Mouse (Mus musculus) ovary, postnatal 10 days (tissue): ENCODE measurements around the gene Rfx6.

Experiments
- DNase-seq: peaks from one replicate; pipeline ENCODE4 v3.0.0; 2022; ENCODE audit warnings: low spot score

Gene Rfx6

DNA sequence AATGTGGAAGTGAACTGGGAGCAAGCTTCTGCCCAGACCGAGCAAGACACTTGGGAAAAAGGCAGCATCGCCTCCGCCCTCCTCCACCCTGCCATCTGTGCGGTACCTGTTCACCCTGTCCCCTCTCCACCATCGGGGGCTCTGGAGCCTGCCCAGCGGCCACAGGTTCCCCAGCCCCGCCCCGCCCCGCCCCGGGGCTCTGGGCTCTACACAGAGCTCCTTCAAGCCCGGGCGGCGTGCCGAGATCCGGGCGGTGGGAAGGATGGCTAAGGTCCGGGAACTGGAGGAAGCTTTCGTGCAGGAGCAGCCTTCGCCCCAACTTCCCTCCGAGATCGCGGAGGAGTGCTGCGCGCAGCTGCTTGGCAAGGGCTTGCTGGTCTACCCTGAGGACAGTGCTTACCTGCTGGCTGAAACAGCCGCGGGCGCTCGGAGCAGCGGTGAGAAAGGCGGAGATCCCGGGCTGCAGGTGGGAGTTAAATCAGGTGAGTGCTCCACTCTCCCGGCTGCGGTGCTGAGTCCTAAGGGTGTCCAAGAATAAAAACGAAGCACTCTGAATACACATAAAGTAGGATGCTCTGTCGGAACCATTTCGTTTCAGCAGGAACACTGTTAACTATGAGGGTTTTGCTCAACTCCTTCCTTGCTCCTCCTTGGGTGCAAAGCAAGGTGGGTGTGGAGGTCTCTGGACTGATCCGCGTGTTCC lies at the start of gene Rfx6:
Gene Rfx6, plus strand, starts transcription at position 209 of the 703 bp plus-strand sequence.
- DNase-seq: no peak

GRCm38 (mm10) chr10:51631411-51632136 lies 46.0 kb upstream of the Rfx6 start, which contains the start of gene Gprc6a:
Gene Gprc6a (minus strand): TSS chr10:51631461.
- no peak for DNase-seq

- no peak for DNase-seq
Measured at GRCm38 (mm10) chr10:51649506-51650221, 27.9 kb upstream of the Rfx6 start.

GRCm38 (mm10) chr10:51657324-51657723 lies 20.2 kb upstream of the Rfx6 start:
- no peak for DNase-seq

GRCm38 (mm10) chr10:51669334-51669733 lies 8.2 kb upstream of the Rfx6 start:
- DNase-seq: no peak

DNA sequence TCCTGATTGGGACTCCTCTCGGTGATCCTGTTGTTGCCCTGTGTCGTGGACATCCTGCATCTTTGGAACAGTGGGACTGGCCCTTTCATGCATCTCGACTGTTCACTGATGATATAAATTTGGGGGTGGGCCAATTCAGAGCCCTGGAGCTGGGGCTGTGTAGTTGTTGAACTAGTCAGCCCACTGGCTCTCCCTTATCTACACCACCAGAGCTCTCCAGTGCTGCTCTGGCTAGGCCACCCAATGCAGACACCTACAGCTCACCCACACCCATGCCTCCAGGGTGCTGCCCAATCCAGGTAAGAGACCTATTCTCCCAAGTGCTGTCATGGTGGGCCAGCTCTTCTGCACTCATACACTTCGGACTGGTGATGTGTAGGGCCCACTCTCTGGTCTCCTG lies 6.0 kb upstream of the Rfx6 start:
- no peak for DNase-seq

DNA sequence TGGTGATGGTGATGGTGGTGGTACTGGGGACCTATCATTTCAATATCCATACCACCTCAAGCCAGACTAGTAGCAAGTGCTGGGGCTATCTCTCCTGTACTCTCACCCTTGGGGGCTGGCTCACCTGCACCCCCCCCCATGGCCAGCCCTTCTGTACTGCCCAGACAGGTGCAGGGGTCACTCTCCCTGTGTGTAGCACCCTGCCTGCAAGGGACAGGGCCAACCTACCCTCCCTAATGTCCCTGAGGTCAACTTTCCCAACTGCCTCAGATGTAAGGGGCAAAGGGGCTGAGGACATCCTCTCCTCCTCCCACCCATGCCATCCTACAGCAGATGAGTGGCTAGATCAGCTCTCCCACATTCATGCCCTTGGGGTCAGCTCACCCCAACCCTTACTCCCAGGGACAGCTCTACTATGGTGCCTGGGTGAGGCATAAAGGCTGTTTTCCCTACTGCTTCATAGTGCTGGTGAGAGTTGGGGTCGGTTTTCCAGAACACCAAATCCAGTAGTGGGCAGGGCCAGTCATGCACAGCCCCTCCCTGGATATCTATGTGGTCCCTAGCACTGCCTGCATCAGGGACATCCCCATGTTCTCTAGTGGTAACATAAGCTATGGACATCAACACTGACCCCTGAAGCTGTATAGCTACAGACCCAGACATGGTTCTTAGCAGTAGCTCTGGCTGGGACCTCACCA lies 5.3 kb upstream of the Rfx6 start:
- DNase-seq: no peak

- no peak for DNase-seq
Measured at GRCm38 (mm10) chr10:51678251-51678639, 689 bp downstream of the Rfx6 start.

DNA sequence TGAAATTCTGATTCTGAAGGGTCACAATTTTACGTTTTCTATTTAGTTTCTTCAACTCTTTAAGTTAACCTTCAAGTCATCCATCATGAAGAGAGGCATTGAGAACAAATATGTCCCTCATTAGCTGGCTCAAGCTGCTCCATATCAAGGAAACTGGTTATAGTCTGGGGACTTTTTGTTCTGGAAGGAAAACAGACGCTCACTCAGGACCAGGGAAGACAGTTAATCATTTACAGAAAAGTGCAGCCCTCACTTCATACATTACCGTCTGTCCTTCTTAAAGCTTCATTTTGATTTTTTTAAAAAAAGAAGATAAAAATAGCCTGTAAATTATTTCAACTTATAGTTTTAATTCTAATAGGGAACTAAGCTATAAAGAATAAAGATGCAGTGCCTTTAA lies 43.3 kb downstream of the Rfx6 start:
- DNase-seq: no peak

DNA sequence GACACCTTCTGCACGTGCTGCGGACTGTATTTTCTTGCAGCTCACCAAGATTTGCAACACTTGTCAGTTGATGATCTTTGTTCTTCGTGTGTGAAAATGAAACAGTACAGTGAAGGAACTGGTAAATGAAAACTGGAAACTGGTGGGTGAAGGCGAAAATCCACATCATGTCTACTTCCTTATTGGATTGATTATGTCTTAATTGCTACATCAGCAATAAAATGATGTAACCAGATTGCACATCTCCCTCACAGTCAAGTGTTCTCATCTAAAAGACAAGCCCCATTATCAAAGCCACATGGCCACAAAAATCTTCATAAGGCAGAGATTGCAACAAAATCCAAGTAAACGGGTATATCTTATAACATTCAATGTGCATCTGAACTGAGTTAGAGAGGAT lies 83.9 kb downstream of the Rfx6 start:
- DNase-seq: no peak

GRCm38 (mm10) chr10:51763241-51763640 lies 85.7 kb downstream of the Rfx6 start:
- DNase-seq: no peak

- DNase-seq: no peak
Measured at GRCm38 (mm10) chr10:51768445-51768844, 90.9 kb downstream of the Rfx6 start.

DNA sequence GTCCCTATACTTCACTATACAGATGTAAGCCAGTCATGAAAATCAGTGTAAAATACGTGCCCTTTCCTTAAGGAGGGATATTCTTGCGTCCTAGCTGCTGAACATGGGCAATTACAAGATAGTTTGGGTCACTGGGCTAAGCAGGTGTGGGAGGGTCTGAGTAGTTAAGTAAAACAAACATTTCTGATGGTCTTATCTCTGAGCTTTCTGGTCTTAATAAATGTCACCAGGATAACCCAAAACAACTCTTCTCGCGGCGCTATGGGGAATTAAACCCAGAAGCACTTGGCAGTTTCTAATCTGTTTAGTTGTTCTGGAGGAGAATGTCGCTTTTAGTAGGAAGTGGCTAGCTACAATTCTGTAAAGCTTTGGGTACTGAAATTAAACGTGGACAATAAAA lies 91.7 kb downstream of the Rfx6 start:
- no peak for DNase-seq

- DNase-seq: no peak
Measured at GRCm38 (mm10) chr10:51779648-51780047, 102.1 kb downstream of the Rfx6 start.
